Mouse (Mus musculus) CH12.LX (cell line): ENCODE measurements around the gene Nos1. TPM values are rescaled to one million over a fixed set of nuclear protein-coding genes. Genes with fewer than 3 reads are reported as not detected.

ENCODE experiments used
- DNase-seq: peaks from one replicate; pipeline ENCODE4 v3.0.0-alpha.2; 2013; ENCODE audit errors: extremely low read depth
- H3K27ac ChIP-seq: 2 replicates; pipeline ENCODE4 v1.5.1; 2012; ENCODE audit warnings: low read depth, mild to moderate bottlenecking, control low read depth, moderate library complexity; ENCODE audit not compliant: insufficient read depth
- H3K27me3 ChIP-seq: replicated peaks from 2 replicates; pipeline ENCODE3; 2012; ENCODE audit warnings: inconsistent platforms
- H3K36me3 ChIP-seq, 2 experiments: replicated peaks in 1 of 2; 2 replicates each; pipeline versions ENCODE3 to v1.6.1; 2012; ENCODE audit warnings: inconsistent platforms in 1 of 2, low read length in 1 of 2, mild to moderate bottlenecking in 1 of 2, mixed read lengths in 1 of 2, moderate library complexity in 1 of 2; ENCODE audit not compliant: control insufficient read depth in 1 of 2, insufficient read depth in 1 of 2
- H3K4me1 ChIP-seq, 2 experiments: 2 replicates each; pipeline ENCODE4 v1.6.1; 2012; ENCODE audit warnings: inconsistent platforms in 1 of 2, moderate library complexity in 1 of 2; ENCODE audit not compliant: insufficient read depth in 2 of 2, control insufficient read depth in 1 of 2
- H3K4me2 ChIP-seq: 2 replicates; pipeline ENCODE4 v1.6.1; 2012; ENCODE audit warnings: low read depth, mild to moderate bottlenecking, control low read depth; ENCODE audit not compliant: poor library complexity, insufficient read depth, severe bottlenecking
- H3K4me3 ChIP-seq, 3 experiments: fragments of 150-350 bp in 1 of 3; sonication (generic) in 1 of 3; replicated peaks in 1 of 3; 2 replicates each; pipeline versions ENCODE3 to v1.5.1; 2011 to 2012; ENCODE audit warnings: low read depth in 2 of 3, low read length in 2 of 3, mild to moderate bottlenecking in 2 of 3, moderate library complexity in 2 of 3, control low read depth in 1 of 3, improper control_type of control experiment in 1 of 3, inconsistent platforms in 1 of 3, mixed read lengths in 1 of 3; ENCODE audit not compliant: poor library complexity in 1 of 3
- H3K79me2 ChIP-seq: replicated peaks from 2 replicates; pipeline ENCODE4 v1.6.1; 2012; ENCODE audit warnings: mild to moderate bottlenecking, moderate library complexity; ENCODE audit not compliant: control insufficient read depth, poor library complexity, insufficient read depth, severe bottlenecking; ENCODE audit errors: extremely low read depth
- H3K9ac ChIP-seq: 2 replicates; pipeline ENCODE4 v1.6.1; 2012; ENCODE audit warnings: low read depth, mild to moderate bottlenecking, control low read depth, moderate library complexity; ENCODE audit not compliant: insufficient read depth
- H3K9me3 ChIP-seq: replicated peaks from 2 replicates; pipeline ENCODE3; 2012; ENCODE audit warnings: low read length, inconsistent platforms, mixed read lengths
- BHLHE40 ChIP-seq: IDR thresholded peaks from 2 replicates; pipeline ENCODE4 v1.6.1; 2011; ENCODE audit warnings: mild to moderate bottlenecking, low read depth, low read length, improper control_type of control experiment
- CHD2 ChIP-seq: IDR thresholded peaks from 2 replicates; pipeline ENCODE4 v1.6.1; 2011; ENCODE audit warnings: low read length, improper control_type of control experiment
- CTCF ChIP-seq, 2 experiments: IDR thresholded peaks in 1 of 2; conservative IDR thresholded peaks in 1 of 2; 2 replicates each; pipeline ENCODE4 v1.5.1; 2011 to 2012; ENCODE audit warnings: low read depth in 2 of 2, low read length in 2 of 2, improper control_type of control experiment in 1 of 2, inconsistent platforms in 1 of 2, mild to moderate bottlenecking in 1 of 2, moderate library complexity in 1 of 2
- ELF1 ChIP-seq: IDR thresholded peaks from 2 replicates; pipeline ENCODE4 v1.6.1; 2014; ENCODE audit warnings: low read depth, mild to moderate bottlenecking, inconsistent platforms, low read length, improper control_type of control experiment
- EP300 ChIP-seq: IDR thresholded peaks from 2 replicates; pipeline ENCODE4 v1.6.1; 2011; ENCODE audit warnings: low read length, improper control_type of control experiment
- ETS1 ChIP-seq: conservative IDR thresholded peaks from 2 replicates; pipeline ENCODE4 v1.6.1; 2012; ENCODE audit warnings: low read depth, mild to moderate bottlenecking, inconsistent platforms, low read length, improper control_type of control experiment, moderate library complexity
- HCFC1 ChIP-seq: IDR thresholded peaks from 2 replicates; pipeline ENCODE4 v1.6.1; 2012; ENCODE audit warnings: low read depth, mild to moderate bottlenecking, inconsistent platforms, low read length, improper control_type of control experiment
- IRF4 ChIP-seq: IDR thresholded peaks from 2 replicates; pipeline ENCODE4 v1.6.1; 2014; ENCODE audit warnings: low read depth, mild to moderate bottlenecking, inconsistent platforms, low read length, improper control_type of control experiment
- JUND ChIP-seq: conservative IDR thresholded peaks from 2 replicates; pipeline ENCODE4 v1.6.1; 2011; ENCODE audit warnings: low read depth, low read length, improper control_type of control experiment
- MAX ChIP-seq: IDR thresholded peaks from 2 replicates; pipeline ENCODE4 v1.6.1; 2011; ENCODE audit warnings: low read length, improper control_type of control experiment
- MAZ ChIP-seq: IDR thresholded peaks from 2 replicates; pipeline ENCODE4 v1.6.1; 2012; ENCODE audit warnings: low read depth, mild to moderate bottlenecking, inconsistent platforms, low read length, improper control_type of control experiment, moderate library complexity
- MEF2A ChIP-seq: IDR thresholded peaks from 2 replicates; pipeline ENCODE4 v1.6.1; 2014; ENCODE audit warnings: low read depth, mild to moderate bottlenecking, inconsistent platforms, low read length, improper control_type of control experiment, borderline replicate concordance
- MXI1 ChIP-seq: IDR thresholded peaks from 2 replicates; pipeline ENCODE4 v1.6.1; 2011; ENCODE audit warnings: mild to moderate bottlenecking, low read depth, low read length, improper control_type of control experiment
- NELFE ChIP-seq: IDR thresholded peaks from 2 replicates; pipeline ENCODE4 v1.6.1; 2011; ENCODE audit warnings: low read depth, low read length, improper control_type of control experiment
- PAX5 ChIP-seq: IDR thresholded peaks from 2 replicates; pipeline ENCODE4 v1.6.1; 2012; ENCODE audit warnings: low read length, inconsistent platforms, mixed read lengths
- POLR2A ChIP-seq: IDR thresholded peaks from 2 replicates; pipeline ENCODE4 v1.6.1; 2011; ENCODE audit warnings: low read depth, mild to moderate bottlenecking, improper control_type of control experiment, low read length
- POLR2AphosphoS2 ChIP-seq: IDR thresholded peaks from 2 replicates; pipeline ENCODE4 v1.6.1; 2011; ENCODE audit warnings: low read depth, low read length, improper control_type of control experiment
- RAD21 ChIP-seq: IDR thresholded peaks from 2 replicates; pipeline ENCODE4 v1.6.1; 2011; ENCODE audit warnings: low read depth, mild to moderate bottlenecking, low read length, improper control_type of control experiment, moderate library complexity
- SIN3A ChIP-seq: IDR thresholded peaks from 2 replicates; pipeline ENCODE4 v1.6.1; 2012; ENCODE audit warnings: low read length, improper control_type of control experiment, inconsistent platforms
- SMC3 ChIP-seq: IDR thresholded peaks from 2 replicates; pipeline ENCODE4 v1.6.1; 2011; ENCODE audit warnings: low read depth, low read length, improper control_type of control experiment
- TCF12 ChIP-seq: IDR thresholded peaks from 2 replicates; pipeline ENCODE4 v1.6.1; 2014; ENCODE audit warnings: low read depth, mild to moderate bottlenecking, inconsistent platforms, low read length, improper control_type of control experiment
- USF1 ChIP-seq: IDR thresholded peaks from 2 replicates; pipeline ENCODE4 v1.6.1; 2014; ENCODE audit warnings: low read depth, mild to moderate bottlenecking, inconsistent platforms, low read length, improper control_type of control experiment
- USF2 ChIP-seq: conservative IDR thresholded peaks from 2 replicates; pipeline ENCODE4 v1.6.1; 2011; ENCODE audit warnings: low read depth, low read length, improper control_type of control experiment
- ZC3H11A ChIP-seq: IDR thresholded peaks from 2 replicates; pipeline ENCODE4 v1.6.1; 2012; ENCODE audit warnings: low read depth, mild to moderate bottlenecking, inconsistent platforms, low read length, improper control_type of control experiment
- ZKSCAN1 ChIP-seq: IDR thresholded peaks from 2 replicates; pipeline ENCODE4 v1.6.1; 2012; ENCODE audit warnings: low read depth, inconsistent platforms, low read length, improper control_type of control experiment, borderline replicate concordance
- ZMIZ1 ChIP-seq: IDR thresholded peaks from 2 replicates; pipeline ENCODE4 v1.6.1; 2012; ENCODE audit warnings: low read depth, mild to moderate bottlenecking, inconsistent platforms, low read length, improper control_type of control experiment
- ZNF384 ChIP-seq: IDR thresholded peaks from 2 replicates; pipeline ENCODE4 v1.6.1; 2012; ENCODE audit warnings: low read depth, low read length, improper control_type of control experiment, inconsistent platforms
- dilution Hi-C: fragments of 300-500 bp; cut with MboI; formaldehyde crosslinking; loops from 2 replicates; pipeline ENCODE4 v1.14.3; 2020; ENCODE audit warnings: low sequenced_read_pairs; ENCODE audit not compliant: extremely low pct_unique_long_range_greater_than_20kb, extremely low pct_ligation_motif_present
- in situ Hi-C: fragments of 300-500 bp; cut with MboI; formaldehyde crosslinking; loops from 3 replicates; pipeline ENCODE4 v1.14.3; 2019; ENCODE audit warnings: low sequenced_read_pairs, low pct_ligation_motif_present, low pct_unique_long_range_greater_than_20kb, mixed read lengths
- polyA plus RNA-seq: library from polyadenylated mRNA; unstranded; fragments of >175 nt; gene quantifications from 2 replicates; pipeline ENCODE4 v1.2.1, GENCODE M21; 2012; ENCODE audit warnings: low read depth; ENCODE audit not compliant: insufficient read length
- total RNA-seq, 2 experiments: library from RNA; depleted of rRNA; stranded (reverse); fragments of 300-350 nt in 1 of 2; fragments of >200 nt in 1 of 2; gene quantifications; 2 replicates each; pipeline ENCODE4 v1.2.3; 2012 to 2014

Gene Nos1
- total and polyA plus RNA-seq, 3 experiments, result 2.4 to 17.0 (median 5.6) TPM

DNA sequence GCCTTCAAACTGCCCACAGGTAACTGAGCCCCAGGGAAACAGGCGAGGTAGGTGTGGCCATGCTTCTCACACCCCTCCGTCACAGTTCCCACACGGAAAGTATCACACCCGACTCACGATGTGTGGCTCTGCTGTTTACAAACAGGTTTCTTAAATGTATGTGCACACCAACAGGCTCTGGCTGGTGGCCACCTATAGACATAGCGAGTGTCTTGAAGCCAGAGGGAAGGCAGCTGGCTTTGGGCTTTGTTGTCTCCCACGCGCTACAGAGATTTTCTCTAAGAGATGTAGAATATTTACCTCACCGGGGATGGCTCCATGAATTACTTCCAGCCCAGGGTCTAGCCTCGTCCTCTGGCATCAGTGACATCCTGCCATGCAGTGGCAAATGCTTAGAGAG is 118.5 kb downstream of the Nos1 start:
- no peak for TF ChIP-seq ETS1
- no peak for TF ChIP-seq USF1
- TF ChIP-seq MAX, result no peak
- TF ChIP-seq RAD21, result no peak
- TF ChIP-seq HCFC1, result no peak
- TF ChIP-seq ZKSCAN1, result no peak
- no peak for TF ChIP-seq USF2
- TF ChIP-seq BHLHE40, result no peak
- no peak for TF ChIP-seq ZMIZ1
- no peak for TF ChIP-seq ELF1
- TF ChIP-seq ZNF384, result no peak
- TF ChIP-seq JUND, result no peak
- no peak for TF ChIP-seq POLR2AphosphoS2
- TF ChIP-seq MAZ, result no peak
- Histone ChIP-seq H3K36me3 (no peaks in the 10 kb centered on the region), H3K27ac (no peak overlapping the region), H3K9ac (no peak overlapping the region), H3K4me1 (peaks cover 17 to 60% of the 10 kb centered on the region in 2 experiments), H3K79me2 (no peaks in the 10 kb centered on the region), H3K9me3 (no peaks in the 10 kb centered on the region), H3K4me3 (no peak overlapping the region), H3K4me2 (no peak overlapping the region), H3K27me3 (no peaks in the 10 kb centered on the region)
- DNase-seq, result no peak
- dilution Hi-C loops (no loop called here), in situ Hi-C loops (no loop called here)

DNA sequence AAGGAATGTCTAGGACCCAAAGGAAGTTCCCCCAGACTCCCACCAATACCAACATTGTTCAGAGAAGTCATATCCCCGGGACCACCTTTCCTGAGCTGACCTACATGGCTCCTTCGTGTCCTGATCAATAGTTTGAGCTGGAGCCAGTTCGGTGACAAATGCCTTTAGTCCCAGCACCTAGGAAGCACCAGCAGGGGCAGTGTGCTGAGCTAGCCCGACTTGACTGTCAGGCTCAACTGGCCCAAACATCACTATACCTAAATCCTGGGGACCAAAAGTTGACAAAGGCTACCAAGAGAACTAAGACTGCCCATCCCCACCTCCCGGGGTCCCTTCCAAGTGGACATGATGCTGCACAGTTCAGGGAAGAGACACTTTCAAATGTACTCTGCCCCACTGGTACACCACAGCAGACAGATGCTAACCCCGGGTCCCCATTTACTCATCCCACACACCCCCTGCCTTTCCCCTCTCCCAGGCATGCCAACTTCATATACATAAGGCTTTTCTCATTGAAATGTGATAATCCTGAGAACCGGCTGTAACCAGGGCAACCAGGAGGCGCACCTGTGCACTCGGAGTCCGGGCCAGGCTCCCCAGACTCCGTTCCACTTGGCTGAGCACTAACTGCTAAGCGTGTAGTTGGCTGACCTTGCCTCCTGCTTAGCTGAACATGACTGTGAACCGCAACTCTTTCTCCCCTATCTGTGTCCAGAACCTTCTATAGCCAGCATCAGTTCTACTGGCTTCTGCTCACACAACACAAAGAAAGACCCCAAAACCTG is 120.3 kb downstream of the Nos1 start:
- H3K27ac ChIP-seq, result no peak overlapping the region
- H3K9me3 ChIP-seq, result no peaks in the 10 kb centered on the region
- H3K4me2 ChIP-seq, result peak overlapping the region; percentile 4; the same call in 1 of the 2 replicates
- H3K4me1 ChIP-seq, result peaks cover 17 to 69% of the 10 kb centered on the region in 2 experiments
- no peaks in the 10 kb centered on the region for H3K27me3 ChIP-seq
- no peaks in the 10 kb centered on the region for H3K79me2 ChIP-seq
- dilution Hi-C loops (no loop called here), in situ Hi-C loops (no loop called here)
- H3K9ac ChIP-seq, result no peak overlapping the region
- no peak for TF ChIP-seq EP300
- peak; percentile 46; the same call in 1 of the 2 replicates for TF ChIP-seq ELF1
- TF ChIP-seq JUND, result no peak
- TF ChIP-seq ZMIZ1, result no peak
- 0 out of 2 replicates have a peak, but pooled peaks have one; percentile 9 for TF ChIP-seq ETS1
- TF ChIP-seq CTCF (conservative IDR thresholded peaks at IDR 0.05 in 1 of 2, IDR thresholded peaks at IDR 0.05 in 1 of 2; ENCODE audit: low read depth in 2 of 2, low read length in 2 of 2), result peak; percentile 16 to 65; a peak in 2 of 4 replicates
- TF ChIP-seq TCF12, result 0 out of 2 replicates have a peak, but pooled peaks have one; percentile 36
- TF ChIP-seq RAD21, result peak; percentile 27
- no peak for TF ChIP-seq BHLHE40
- TF ChIP-seq ZC3H11A, result no peak
- TF ChIP-seq MXI1, result no peak; the same call in 1 of the 2 replicates
- TF ChIP-seq POLR2A, result no peak
- peak; percentile 11; the same call in 1 of the 2 replicates for TF ChIP-seq SMC3
- TF ChIP-seq CHD2, result no peak
- no peak for TF ChIP-seq NELFE
- no peak; the same call in 1 of the 2 replicates for TF ChIP-seq MEF2A
- peak; percentile 91 for TF ChIP-seq PAX5
- no peak for TF ChIP-seq USF2
- TF ChIP-seq SIN3A, result no peak
- TF ChIP-seq IRF4, result peak; percentile 24; the same call in 1 of the 2 replicates
- TF ChIP-seq, all 38 proteins: peak for 8
- DNase-seq, result peak; percentile 73
- H3K4me3 ChIP-seq, result no peak overlapping the region
- no peaks in the 10 kb centered on the region for H3K36me3 ChIP-seq
